Mouse (Mus musculus): ENCODE measurements around the gene Myl7. TPM values are rescaled to one million over a fixed set of nuclear protein-coding genes. Genes with fewer than 3 reads are reported as not detected.
A peak's percentile ranks its signal among the peaks of the same experiment; 100 is the strongest.

The Myl7 gene
- polyA plus RNA-seq, 1 experiment: 1.4 TPM

- Histone ChIP-seq H3K9me3 (replicated peaks; ENCODE audit: control insufficient read depth, insufficient read depth, low read length, poor library complexity, severe bottlenecking) (peaks cover 31% of the 10 kb centered on the region), H3K9ac (ENCODE audit: low read depth, poor library complexity, severe bottlenecking) (no peak overlapping the region), H3K27me3 (ENCODE audit: control insufficient read depth, insufficient read depth, low read length, poor library complexity, severe bottlenecking) (no peaks in the 10 kb centered on the region), H3K4me3 (ENCODE audit: low read depth, low read length) (no peak overlapping the region), H3K36me3 (ENCODE audit: control insufficient read depth, insufficient read depth, low read length, poor library complexity, severe bottlenecking) (no peaks in the 10 kb centered on the region), H3K4me1 (ENCODE audit: control insufficient read depth, insufficient read depth, low read length) (no peaks in the 10 kb centered on the region), H3K27ac (ENCODE audit: insufficient read depth, low read length) (no peak overlapping the region)
- TF ChIP-seq CTCF (IDR thresholded peaks at IDR 0.05; ENCODE audit: low read depth, low read length) (no peak), POLR2A (IDR thresholded peaks at IDR 0.05; ENCODE audit: insufficient read depth, low read length) (no peak)
Measured at GRCm38 (mm10) chr11:5930578-5930977, 32.0 kb upstream of the Myl7 start.

GRCm38 (mm10) chr11:5926696-5927220 is 28.2 kb upstream of the Myl7 start:
- Histone ChIP-seq H3K9ac (ENCODE audit: low read depth, poor library complexity, severe bottlenecking) (no peak overlapping the region), H3K27ac (ENCODE audit: insufficient read depth, low read length) (no peak overlapping the region), H3K4me1 (ENCODE audit: control insufficient read depth, insufficient read depth, low read length) (no peaks in the 10 kb centered on the region), H3K9me3 (replicated peaks; ENCODE audit: control insufficient read depth, insufficient read depth, low read length, poor library complexity, severe bottlenecking) (peaks cover 8% of the 10 kb centered on the region; the same call in 1 of the 2 replicates), H3K4me3 (ENCODE audit: low read depth, low read length) (no peak overlapping the region), H3K36me3 (ENCODE audit: control insufficient read depth, insufficient read depth, low read length, poor library complexity, severe bottlenecking) (no peaks in the 10 kb centered on the region), H3K27me3 (ENCODE audit: control insufficient read depth, insufficient read depth, low read length, poor library complexity, severe bottlenecking) (no peaks in the 10 kb centered on the region)
- TF ChIP-seq EP300 (IDR thresholded peaks at IDR 0.05; ENCODE audit: insufficient read depth, low read depth, low read length): no peak
- TF ChIP-seq POLR2A (IDR thresholded peaks at IDR 0.05; ENCODE audit: insufficient read depth, low read length): no peak
- no peak for TF ChIP-seq CTCF (IDR thresholded peaks at IDR 0.05; ENCODE audit: low read depth, low read length)

- H3K27me3 ChIP-seq (ENCODE audit: control insufficient read depth, insufficient read depth, low read length, poor library complexity, severe bottlenecking): no peaks in the 10 kb centered on the region
- no peak for TF ChIP-seq POLR2A (IDR thresholded peaks at IDR 0.05; ENCODE audit: insufficient read depth, low read length)
- no peak for TF ChIP-seq CTCF (IDR thresholded peaks at IDR 0.05; ENCODE audit: low read depth, low read length)
- TF ChIP-seq EP300 (IDR thresholded peaks at IDR 0.05; ENCODE audit: insufficient read depth, low read depth, low read length): no peak
- no peaks in the 10 kb centered on the region for H3K36me3 ChIP-seq (ENCODE audit: control insufficient read depth, insufficient read depth, low read length, poor library complexity, severe bottlenecking)
- no peak overlapping the region for H3K4me3 ChIP-seq (ENCODE audit: low read depth, low read length)
- no peak overlapping the region for H3K9ac ChIP-seq (ENCODE audit: low read depth, poor library complexity, severe bottlenecking)
- H3K9me3 ChIP-seq (replicated peaks; ENCODE audit: control insufficient read depth, insufficient read depth, low read length, poor library complexity, severe bottlenecking): no peaks in the 10 kb centered on the region; the same call in 1 of the 2 replicates
- no peaks in the 10 kb centered on the region for H3K4me1 ChIP-seq (ENCODE audit: control insufficient read depth, insufficient read depth, low read length)
- no peak overlapping the region for H3K27ac ChIP-seq (ENCODE audit: insufficient read depth, low read length)
Measured at GRCm38 (mm10) chr11:5924699-5925098, 26.1 kb upstream of the Myl7 start.

- H3K9ac ChIP-seq (ENCODE audit: low read depth, poor library complexity, severe bottlenecking): no peak overlapping the region
- no peaks in the 10 kb centered on the region for H3K27me3 ChIP-seq (ENCODE audit: control insufficient read depth, insufficient read depth, low read length, poor library complexity, severe bottlenecking)
- TF ChIP-seq POLR2A (IDR thresholded peaks at IDR 0.05; ENCODE audit: insufficient read depth, low read length) (no peak), EP300 (IDR thresholded peaks at IDR 0.05; ENCODE audit: insufficient read depth, low read depth, low read length) (no peak), CTCF (IDR thresholded peaks at IDR 0.05; ENCODE audit: low read depth, low read length) (no peak)
- no peaks in the 10 kb centered on the region for H3K4me1 ChIP-seq (ENCODE audit: control insufficient read depth, insufficient read depth, low read length)
- H3K9me3 ChIP-seq (replicated peaks; ENCODE audit: control insufficient read depth, insufficient read depth, low read length, poor library complexity, severe bottlenecking): no peaks in the 10 kb centered on the region
- 0 out of 2 replicates have a peak overlapping the region, but pooled peaks have one; percentile 15 for H3K4me3 ChIP-seq (ENCODE audit: low read depth, low read length)
- no peaks in the 10 kb centered on the region for H3K36me3 ChIP-seq (ENCODE audit: control insufficient read depth, insufficient read depth, low read length, poor library complexity, severe bottlenecking)
- no peak overlapping the region for H3K27ac ChIP-seq (ENCODE audit: insufficient read depth, low read length)
Measured at GRCm38 (mm10) chr11:5920323-5920960, 21.9 kb upstream of the Myl7 start.

GRCm38 (mm10) chr11:5919606-5920005 is 21.0 kb upstream of the Myl7 start:
- TF ChIP-seq CTCF (IDR thresholded peaks at IDR 0.05; ENCODE audit: low read depth, low read length) (no peak), EP300 (IDR thresholded peaks at IDR 0.05; ENCODE audit: insufficient read depth, low read depth, low read length) (no peak), POLR2A (IDR thresholded peaks at IDR 0.05; ENCODE audit: insufficient read depth, low read length) (no peak)
- Histone ChIP-seq H3K4me3 (ENCODE audit: low read depth, low read length) (no peak overlapping the region), H3K4me1 (ENCODE audit: control insufficient read depth, insufficient read depth, low read length) (no peaks in the 10 kb centered on the region), H3K27me3 (ENCODE audit: control insufficient read depth, insufficient read depth, low read length, poor library complexity, severe bottlenecking) (no peaks in the 10 kb centered on the region), H3K9me3 (replicated peaks; ENCODE audit: control insufficient read depth, insufficient read depth, low read length, poor library complexity, severe bottlenecking) (no peaks in the 10 kb centered on the region), H3K9ac (ENCODE audit: low read depth, poor library complexity, severe bottlenecking) (no peak overlapping the region), H3K36me3 (ENCODE audit: control insufficient read depth, insufficient read depth, low read length, poor library complexity, severe bottlenecking) (no peaks in the 10 kb centered on the region), H3K27ac (ENCODE audit: insufficient read depth, low read length) (no peak overlapping the region)

GRCm38 (mm10) chr11:5918111-5918510 is 19.5 kb upstream of the Myl7 start:
- Histone ChIP-seq H3K9me3 (replicated peaks; ENCODE audit: control insufficient read depth, insufficient read depth, low read length, poor library complexity, severe bottlenecking) (no peaks in the 10 kb centered on the region), H3K4me3 (ENCODE audit: low read depth, low read length) (no peak overlapping the region), H3K9ac (ENCODE audit: low read depth, poor library complexity, severe bottlenecking) (no peak overlapping the region), H3K36me3 (ENCODE audit: control insufficient read depth, insufficient read depth, low read length, poor library complexity, severe bottlenecking) (no peaks in the 10 kb centered on the region), H3K4me1 (ENCODE audit: control insufficient read depth, insufficient read depth, low read length) (no peaks in the 10 kb centered on the region), H3K27ac (ENCODE audit: insufficient read depth, low read length) (no peak overlapping the region), H3K27me3 (ENCODE audit: control insufficient read depth, insufficient read depth, low read length, poor library complexity, severe bottlenecking) (no peaks in the 10 kb centered on the region)
- TF ChIP-seq EP300 (IDR thresholded peaks at IDR 0.05; ENCODE audit: insufficient read depth, low read depth, low read length) (no peak), POLR2A (IDR thresholded peaks at IDR 0.05; ENCODE audit: insufficient read depth, low read length) (no peak)
